Comparison of ENCODE assay signal across 1 mouse cellular context in genomic region chr3:63975955-63976908, GRCm38 (mm10).
TF ChIP-seq lines count a peak whose summit lies in the region.

Gene Gmps (plus strand): TSS chr3:63976106.

TF ChIP-seq in CH12.LX, 34 proteins besides CTCF, POLR2A, EP300 and RAD21 (continued from another document):
- no peak for TF ChIP-seq SMC3 (IDR thresholded peaks at IDR 0.05; ENCODE audit: low read depth, low read length)
- TF ChIP-seq JUN (IDR thresholded peaks at IDR 0.05; ENCODE audit: insufficient read depth, low read depth, low read length) = no peak
- peak; percentile 75; the same call in 1 of the 2 replicates for TF ChIP-seq E2F4 (IDR thresholded peaks at IDR 0.05; ENCODE audit: insufficient replicate concordance, low read depth, low read length)
- no peak for TF ChIP-seq MAZ (IDR thresholded peaks at IDR 0.05; ENCODE audit: low read depth, low read length)
- no peak for TF ChIP-seq USF2 (conservative IDR thresholded peaks at IDR 0.05; ENCODE audit: low read depth, low read length)
- no peak; the same call in none of the 2 replicates for TF ChIP-seq MYC (IDR thresholded peaks at IDR 0.05; ENCODE audit: low read depth, low read length)
- TF ChIP-seq TBP (conservative IDR thresholded peaks at IDR 0.05; ENCODE audit: low read depth, low read length) = peak; percentile 74; the same call in 1 of the 2 replicates
TF ChIP-seq in CH12.LX: peak in this region for 18.
